Mouse (Mus musculus) heart, adult 8-10 months (tissue): ENCODE measurements around the gene Xpot. TPM values are rescaled to one million over a fixed set of nuclear protein-coding genes. Genes with fewer than 3 reads are reported as not detected.

Experiments used
- DNase-seq: peaks from one replicate; pipeline ENCODE4 v3.0.0; 2022; ENCODE audit warnings: low spot score
- total RNA-seq, 4 experiments: library from RNA; stranded (reverse); gene quantifications; 2 replicates each; pipeline ENCODE4 v1.2.4; 2022

Gene Xpot
- total RNA-seq, 4 experiments from 2014 or later = 29.2 to 31.6 (median 31.1) TPM

- DNase-seq = no peak
These were observed 3.7 kb downstream of the Xpot start for GRCm38 (mm10) chr10:121622431-121622830.

GRCm38 (mm10) chr10:121615935-121616334, 10.2 kb downstream of the Xpot start:
- DNase-seq = no peak

GRCm38 (mm10) chr10:121615146-121615870, 10.8 kb downstream of the Xpot start:
- no peak for DNase-seq

- peak; percentile 73 for DNase-seq
These were observed 12.6 kb downstream of the Xpot start for GRCm38 (mm10) chr10:121613570-121613969.

- DNase-seq = no peak
These were observed 13.7 kb downstream of the Xpot start for GRCm38 (mm10) chr10:121612448-121612847.

GRCm38 (mm10) chr10:121611587-121611986, 14.5 kb downstream of the Xpot start:
- no peak for DNase-seq

- DNase-seq = no peak
These were observed 18.0 kb downstream of the Xpot start for GRCm38 (mm10) chr10:121608177-121608576.

GRCm38 (mm10) chr10:121604632-121605344, 21.3 kb downstream of the Xpot start:
- no peak for DNase-seq

- DNase-seq = no peak
These were observed 22.6 kb downstream of the Xpot start for GRCm38 (mm10) chr10:121603556-121603955.

GRCm38 (mm10) chr10:121601272-121601671, 24.9 kb downstream of the Xpot start:
- DNase-seq = no peak

- DNase-seq = no peak
These were observed 29.6 kb downstream of the Xpot start for GRCm38 (mm10) chr10:121596580-121596979.

GRCm38 (mm10) chr10:121591106-121591505, 35.0 kb downstream of the Xpot start:
- DNase-seq = peak; percentile 26

- DNase-seq = peak; percentile 17
These were observed 38.7 kb downstream of the Xpot start for GRCm38 (mm10) chr10:121587371-121587840.

GRCm38 (mm10) chr10:121586675-121587370, 39.3 kb downstream of the Xpot start, which contains the start of gene Tbk1:
Gene Tbk1 (minus strand): TSS chr10:121586787.
- peak; percentile 92 for DNase-seq

GRCm38 (mm10) chr10:121585791-121586642, 40.1 kb downstream of the Xpot start:
- peak; percentile 31 for DNase-seq

GRCm38 (mm10) chr10:121585056-121585790, 40.9 kb downstream of the Xpot start:
- DNase-seq = no peak

GRCm38 (mm10) chr10:121584033-121584432, 42.1 kb downstream of the Xpot start:
- DNase-seq = no peak

GRCm38 (mm10) chr10:121583016-121583415, 43.1 kb downstream of the Xpot start:
- no peak for DNase-seq

- no peak for DNase-seq
These were observed 43.8 kb downstream of the Xpot start for GRCm38 (mm10) chr10:121582287-121582686.

- DNase-seq = no peak
These were observed 44.7 kb downstream of the Xpot start for GRCm38 (mm10) chr10:121581405-121581804.

GRCm38 (mm10) chr10:121580381-121580780, 45.8 kb downstream of the Xpot start:
- no peak for DNase-seq
